Mouse (Mus musculus) kidney, postnatal 10 days (tissue): ENCODE results near the gene Gm49673.
"Not testable (repeated sequence)": the region's sequence is repeated elsewhere in the genome, so short reads cannot be mapped to it uniquely, and the experiment has no call there.

Source experiments
- DNase-seq: peaks from one replicate; pipeline ENCODE4 v3.0.0; 2021; ENCODE audit warnings: mixed read lengths

The Gm49673 gene

GRCm38 (mm10) chr17:8129578-8129977, 18.0 kb downstream of the Gm49673 start:
- DNase-seq: not testable (repeated sequence)

GRCm38 (mm10) chr17:8128326-8128993, 19.1 kb downstream of the Gm49673 start:
- DNase-seq: not testable (repeated sequence)

GRCm38 (mm10) chr17:8124586-8124985, 23.0 kb downstream of the Gm49673 start:
- DNase-seq: not testable (repeated sequence)

GRCm38 (mm10) chr17:8122974-8123373, 24.6 kb downstream of the Gm49673 start:
- not testable (repeated sequence) for DNase-seq

GRCm38 (mm10) chr17:8116928-8117327, 30.7 kb downstream of the Gm49673 start:
- DNase-seq: not testable (repeated sequence)

GRCm38 (mm10) chr17:8116378-8116777, 31.2 kb downstream of the Gm49673 start:
- peak; percentile 48 for DNase-seq

- not testable (repeated sequence) for DNase-seq
These were observed 35.4 kb downstream of the Gm49673 start for GRCm38 (mm10) chr17:8112199-8112598.

- DNase-seq: not testable (repeated sequence)
These were observed 46.3 kb downstream of the Gm49673 start for GRCm38 (mm10) chr17:8101297-8101609.

- not testable (repeated sequence) for DNase-seq
These were observed 46.9 kb downstream of the Gm49673 start for GRCm38 (mm10) chr17:8100405-8101296.

DNA sequence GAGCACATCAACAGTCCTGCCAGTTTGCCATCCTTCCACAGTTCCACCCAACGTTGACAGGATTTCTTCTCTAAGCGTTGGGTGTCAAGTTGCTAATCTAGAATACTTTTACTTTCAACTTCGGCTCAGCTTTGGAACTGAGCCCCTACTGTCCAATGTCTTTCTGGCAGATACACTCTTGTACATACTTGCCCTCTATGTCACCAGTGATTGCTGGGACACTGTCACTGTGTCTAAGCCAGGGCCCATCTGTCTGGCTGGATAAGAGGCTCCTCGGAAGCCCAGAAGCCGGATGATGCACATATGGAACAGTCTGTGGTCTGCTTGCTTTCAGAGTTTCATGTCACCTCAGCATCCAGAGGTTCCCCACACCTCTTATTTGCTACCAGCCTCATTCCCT, 51.4 kb downstream of the Gm49673 start:
- DNase-seq: peak; percentile 5

DNA sequence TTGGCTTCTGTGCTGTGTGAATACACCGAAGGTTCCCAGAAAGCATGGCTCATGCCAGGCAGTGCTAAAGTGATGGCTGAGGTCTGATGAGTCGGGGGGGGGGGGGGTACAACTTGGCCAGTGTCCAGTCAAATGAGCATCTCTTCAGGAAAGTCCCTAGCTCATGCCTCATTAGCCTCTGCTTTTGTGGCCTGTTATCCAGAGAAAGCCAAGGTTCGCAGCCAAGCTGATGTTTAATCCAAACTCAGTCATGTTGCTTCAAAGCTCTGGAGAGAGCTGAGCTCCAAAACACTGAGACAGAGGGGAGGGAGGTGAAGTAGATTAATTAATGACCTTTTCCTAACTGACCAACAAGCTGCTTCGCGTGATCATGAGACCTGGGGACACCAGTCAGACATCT, 51.9 kb downstream of the Gm49673 start:
- peak; percentile 7 for DNase-seq

GRCm38 (mm10) chr17:8092537-8093526, 54.8 kb downstream of the Gm49673 start:
- DNase-seq: not testable (repeated sequence)

DNA sequence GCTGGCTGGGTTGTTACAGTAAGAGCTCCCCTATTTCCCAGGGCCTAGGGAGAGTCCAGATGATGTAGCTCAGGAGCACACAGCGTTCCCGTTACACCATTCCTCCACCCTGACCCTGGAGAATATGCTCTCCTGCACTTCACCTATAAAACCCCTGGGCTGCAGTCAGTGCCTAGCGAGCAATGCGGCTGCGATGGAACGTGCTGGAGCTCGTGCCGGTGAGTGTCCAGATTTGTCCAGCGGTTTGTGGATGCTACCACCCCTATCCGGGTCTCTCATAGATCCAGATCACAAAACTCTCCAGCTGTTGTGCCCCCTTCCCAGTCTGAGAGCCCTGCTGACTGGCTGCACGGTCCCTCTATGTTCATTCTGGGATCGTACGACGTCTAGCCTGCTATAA, 56.3 kb downstream of the Gm49673 start:
- not testable (repeated sequence) for DNase-seq

DNA sequence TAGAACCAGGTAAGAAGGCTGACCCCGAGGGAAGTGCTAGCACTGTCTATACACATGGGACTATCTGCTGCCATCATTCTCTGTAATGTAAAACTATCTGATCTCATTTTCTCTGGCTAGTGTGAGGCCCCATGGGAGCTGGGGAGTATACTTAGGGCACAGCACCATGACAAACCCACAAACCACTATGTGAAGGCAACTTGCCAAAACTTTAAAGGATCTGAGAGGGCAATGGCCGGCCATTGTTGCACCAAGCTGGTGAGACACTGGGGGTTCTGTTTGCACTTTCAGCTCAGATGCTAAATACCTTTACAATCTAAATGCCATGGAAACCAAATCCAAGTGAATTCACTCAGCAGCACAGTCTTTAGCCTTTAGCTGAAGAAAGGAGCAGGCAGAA, 77.7 kb downstream of the Gm49673 start:
- not testable (repeated sequence) for DNase-seq

DNA sequence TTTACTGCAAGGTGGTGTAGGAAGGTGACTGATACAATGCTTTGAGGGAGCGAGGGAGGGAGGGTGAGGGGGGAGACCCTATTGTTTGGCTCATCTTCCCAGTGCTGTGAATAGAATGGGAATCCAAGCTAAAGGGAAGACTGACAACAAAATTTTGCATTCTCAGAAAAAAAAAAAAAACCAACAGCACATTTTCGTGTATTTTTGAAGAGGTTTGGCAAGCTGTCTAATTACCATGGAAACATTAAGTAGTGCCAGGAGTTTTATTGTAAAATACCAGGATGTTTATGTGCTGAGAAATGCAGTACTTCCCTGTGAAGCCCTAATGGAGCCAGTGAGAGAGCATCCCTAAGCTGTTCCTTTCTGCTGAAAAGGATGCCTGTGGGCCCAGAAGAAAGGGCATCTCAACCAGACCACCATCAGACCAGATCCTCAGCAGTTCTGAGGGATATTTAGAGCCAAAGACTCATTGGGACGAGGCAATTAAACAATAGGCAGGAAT, 90.9 kb downstream of the Gm49673 start:
- not testable (repeated sequence) for DNase-seq

GRCm38 (mm10) chr17:8055919-8056589, 91.5 kb downstream of the Gm49673 start:
- DNase-seq: not testable (repeated sequence)

- DNase-seq: peak; percentile 89
These were observed 96.3 kb downstream of the Gm49673 start for GRCm38 (mm10) chr17:8051247-8051646.

DNA sequence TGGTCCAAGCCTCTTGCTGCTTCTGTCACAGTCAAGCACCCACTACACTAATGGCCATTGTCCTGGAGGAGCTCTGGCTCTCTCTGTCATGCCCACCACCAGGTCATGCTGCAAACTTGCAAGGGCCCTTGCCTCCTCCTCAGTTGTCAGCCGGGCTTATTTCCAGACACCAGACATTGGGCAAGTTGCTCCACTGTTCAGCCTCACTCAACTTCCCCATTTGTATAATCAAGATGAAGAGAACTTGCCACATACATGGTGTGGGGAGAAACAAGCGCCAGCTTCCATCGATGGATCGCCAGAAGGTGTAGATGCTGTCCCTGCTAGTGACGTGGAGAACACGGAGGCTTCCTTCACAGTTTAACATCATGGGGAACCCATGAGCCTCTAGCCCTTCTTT, 97.4 kb downstream of the Gm49673 start:
- DNase-seq: not testable (repeated sequence)

- peak; percentile 76 for DNase-seq
These were observed 101.4 kb downstream of the Gm49673 start for GRCm38 (mm10) chr17:8046178-8046577.

DNA sequence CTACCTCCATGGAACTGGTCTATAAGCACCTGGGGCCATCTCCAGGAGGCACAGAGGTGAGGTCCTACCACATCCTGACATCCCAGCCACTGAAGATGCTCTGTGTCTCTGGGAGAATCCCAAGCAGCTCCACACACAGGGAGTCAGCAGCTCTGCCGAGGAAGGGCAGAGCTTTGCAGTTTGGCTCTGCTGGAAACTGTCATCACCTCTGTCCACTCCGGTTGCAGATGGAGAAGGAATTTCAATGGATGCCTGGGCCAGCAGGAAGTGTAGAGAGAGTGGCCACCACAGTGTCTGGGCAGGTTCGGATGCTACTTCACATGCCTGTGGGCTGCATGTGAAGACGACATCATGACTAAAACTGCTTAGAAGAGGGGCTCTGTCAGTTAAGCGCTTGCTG, 106.4 kb downstream of the Gm49673 start:
- not testable (repeated sequence) for DNase-seq

GRCm38 (mm10) chr17:8039916-8040635, 107.5 kb downstream of the Gm49673 start:
- DNase-seq: not testable (repeated sequence)
